Mouse (Mus musculus): ENCODE data around the gene Spata17. TPM values are rescaled to one million over a fixed set of nuclear protein-coding genes. Genes with fewer than 3 reads are reported as not detected.

Gene Spata17
- polyA plus RNA-seq, 1 experiment from 2014 or later: 0.96 TPM

DNA sequence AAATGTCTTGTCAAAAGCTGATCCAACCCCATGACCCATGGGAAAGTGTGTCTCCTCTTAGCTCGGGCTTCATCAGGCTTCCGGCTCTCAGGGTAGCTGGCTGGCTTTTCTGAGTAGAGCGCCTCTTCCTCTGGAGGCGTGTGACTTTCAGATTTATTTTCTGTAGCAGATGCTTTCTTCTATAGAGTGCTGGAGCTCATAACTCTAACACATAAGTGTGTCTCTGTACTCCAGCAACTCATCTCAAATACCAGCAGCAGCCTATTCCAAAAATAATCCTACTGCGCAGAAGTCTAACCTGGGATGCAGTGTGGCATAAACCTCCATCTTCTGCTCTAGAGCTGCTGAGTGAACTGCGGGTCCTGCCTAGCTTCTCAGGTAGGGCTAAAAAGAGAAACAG, 186.4 kb downstream of the Spata17 start:
- H3K9me3 ChIP-seq (replicated peaks): no peaks in the 10 kb centered on the region
- no peak for ATAC-seq (replicated peaks; ENCODE audit: insufficient number of reproducible peaks, insufficient read depth, low FRiP score, low read depth)
- H3K36me3 ChIP-seq: no peaks in the 10 kb centered on the region
- no peak overlapping the region for H3K9ac ChIP-seq
- no peak overlapping the region for H3K27ac ChIP-seq
- 80% methylated on average over 6 of the region's 6 CpGs for WGBS
- no peaks in the 10 kb centered on the region for H3K27me3 ChIP-seq
- no peak overlapping the region for H3K4me3 ChIP-seq
- no peaks in the 10 kb centered on the region for H3K4me1 ChIP-seq (replicated peaks)
- H3K4me2 ChIP-seq: no peak overlapping the region

DNA sequence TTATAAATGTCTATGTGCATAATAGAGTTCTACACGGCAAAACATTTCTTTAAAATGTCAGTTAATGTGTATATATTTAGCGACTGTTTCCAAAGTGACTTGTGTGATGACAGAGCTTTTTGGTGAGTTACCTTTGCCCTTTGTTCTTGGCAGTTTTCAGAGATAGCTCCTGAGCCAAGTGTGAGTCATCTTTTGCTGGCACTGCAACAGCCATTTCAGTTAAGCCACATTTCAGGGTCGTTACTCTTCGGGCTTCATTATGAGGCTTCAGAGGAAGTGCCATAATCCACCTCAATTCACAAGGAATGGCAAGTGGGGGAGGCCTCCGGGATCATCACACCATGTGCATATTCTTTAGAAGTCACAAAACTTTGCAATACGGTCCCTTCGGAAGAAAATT, 195.3 kb downstream of the Spata17 start:
- Histone ChIP-seq H3K27me3 (no peaks in the 10 kb centered on the region), H3K27ac (no peak overlapping the region), H3K9ac (no peak overlapping the region), H3K9me3 (replicated peaks) (no peaks in the 10 kb centered on the region), H3K4me3 (no peak overlapping the region), H3K4me1 (replicated peaks) (no peaks in the 10 kb centered on the region), H3K36me3 (no peaks in the 10 kb centered on the region), H3K4me2 (no peak overlapping the region)
- WGBS: 69% methylated on average over 7 of the region's 7 CpGs
- no peak for ATAC-seq (replicated peaks; ENCODE audit: insufficient number of reproducible peaks, insufficient read depth, low FRiP score, low read depth)

DNA sequence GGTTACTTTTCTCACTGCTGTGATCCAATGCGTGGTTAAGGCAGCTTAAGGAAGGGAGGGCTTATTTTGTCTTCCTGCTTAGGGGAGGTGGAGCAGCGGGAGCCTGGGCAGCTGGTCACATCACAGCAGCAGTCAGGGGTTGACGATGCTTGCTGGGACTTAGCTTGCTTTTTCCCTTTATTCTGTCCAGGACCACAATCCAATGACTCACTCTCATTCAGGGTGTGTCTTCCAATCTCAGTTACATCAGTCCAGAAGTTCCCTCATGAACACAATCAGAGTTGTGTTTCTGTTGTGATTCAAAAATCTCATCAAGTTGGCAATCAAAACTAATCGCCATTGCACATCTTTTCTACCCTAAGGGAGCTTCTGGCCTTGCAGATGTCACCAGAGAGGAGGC, 199.1 kb downstream of the Spata17 start:
- ATAC-seq (replicated peaks; ENCODE audit: insufficient number of reproducible peaks, insufficient read depth, low FRiP score, low read depth): no peak
- Histone ChIP-seq H3K4me1 (replicated peaks) (no peaks in the 10 kb centered on the region), H3K9ac (no peak overlapping the region), H3K9me3 (replicated peaks) (no peaks in the 10 kb centered on the region), H3K4me2 (no peak overlapping the region), H3K36me3 (no peaks in the 10 kb centered on the region), H3K4me3 (no peak overlapping the region), H3K27ac (no peak overlapping the region), H3K27me3 (no peaks in the 10 kb centered on the region)
- WGBS: 52% methylated on average over 4 of the region's 4 CpGs

DNA sequence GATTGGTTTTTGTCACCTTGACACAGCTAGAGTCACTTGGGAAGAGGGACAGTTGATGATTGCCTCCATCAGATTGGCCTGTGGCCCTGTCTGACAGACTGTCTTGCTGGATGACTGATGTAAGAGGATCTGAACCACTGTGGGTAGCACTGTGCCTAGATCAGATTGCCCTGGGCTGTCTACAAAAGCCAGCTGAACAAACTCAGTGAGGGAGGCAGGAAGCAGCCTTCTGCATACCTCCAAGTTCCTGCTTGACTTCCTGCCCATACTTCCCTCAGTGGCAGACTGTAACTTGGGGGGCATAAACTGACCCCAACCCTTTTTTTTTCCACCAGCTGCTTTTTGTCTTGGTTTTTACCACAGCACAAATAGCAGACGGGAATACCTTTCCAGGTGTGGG, 199.6 kb downstream of the Spata17 start:
- Histone ChIP-seq H3K9ac (no peak overlapping the region), H3K9me3 (replicated peaks) (no peaks in the 10 kb centered on the region), H3K27ac (no peak overlapping the region), H3K4me2 (no peak overlapping the region), H3K4me1 (replicated peaks) (no peaks in the 10 kb centered on the region), H3K27me3 (no peaks in the 10 kb centered on the region), H3K36me3 (no peaks in the 10 kb centered on the region), H3K4me3 (no peak overlapping the region)
- WGBS: 61% methylated on average over 1 of the region's 1 CpGs
- no peak for ATAC-seq (replicated peaks; ENCODE audit: insufficient number of reproducible peaks, insufficient read depth, low FRiP score, low read depth)

DNA sequence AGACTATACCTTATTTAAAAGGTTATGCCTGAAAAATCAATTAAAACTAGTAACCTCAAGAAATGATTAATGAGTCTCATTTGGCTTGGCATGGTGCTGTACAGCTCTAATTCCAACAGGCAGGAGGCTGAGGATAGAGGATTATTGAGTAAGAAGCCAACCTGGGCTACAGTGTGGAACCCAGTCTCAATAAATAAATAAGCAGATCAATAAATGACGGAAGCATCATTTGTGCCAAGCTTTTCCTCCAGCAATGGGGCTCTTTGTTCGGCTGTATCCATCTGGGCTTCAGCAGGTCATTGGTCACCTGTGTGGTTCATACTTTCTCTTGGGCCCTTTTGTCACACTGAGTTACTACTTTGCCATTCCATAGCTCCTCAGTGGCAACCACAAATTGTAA, 201.1 kb downstream of the Spata17 start:
- no peaks in the 10 kb centered on the region for H3K27me3 ChIP-seq
- H3K4me2 ChIP-seq: no peak overlapping the region
- ATAC-seq (replicated peaks; ENCODE audit: insufficient number of reproducible peaks, insufficient read depth, low FRiP score, low read depth): no peak
- H3K9ac ChIP-seq: no peak overlapping the region
- no peak overlapping the region for H3K27ac ChIP-seq
- H3K4me3 ChIP-seq: no peak overlapping the region
- no peaks in the 10 kb centered on the region for H3K36me3 ChIP-seq
- no peaks in the 10 kb centered on the region for H3K9me3 ChIP-seq (replicated peaks)
- WGBS: 88% methylated on average over 2 of the region's 2 CpGs
- no peaks in the 10 kb centered on the region for H3K4me1 ChIP-seq (replicated peaks)

DNA sequence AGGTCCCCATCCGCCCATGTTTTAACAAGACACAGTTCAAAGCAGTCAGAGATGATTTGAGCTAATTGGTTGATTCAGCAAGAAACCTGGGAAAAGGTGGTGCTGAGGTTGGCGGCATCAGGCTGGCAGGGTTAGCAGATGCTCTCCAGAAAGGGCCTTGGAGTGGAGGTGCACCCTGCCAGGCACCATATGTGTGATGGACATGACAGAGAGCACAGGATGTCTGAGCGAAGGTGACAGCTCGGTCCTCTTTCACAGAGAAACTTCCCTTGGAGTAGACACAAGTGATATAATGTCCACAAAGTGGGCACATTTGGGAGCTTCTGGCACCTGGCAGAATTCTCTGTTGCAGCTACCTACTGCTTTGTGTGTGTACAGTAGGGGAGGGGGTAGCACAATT, 203.7 kb downstream of the Spata17 start:
- WGBS: 81% methylated on average over 4 of the region's 4 CpGs
- Histone ChIP-seq H3K27ac (no peak overlapping the region), H3K27me3 (no peaks in the 10 kb centered on the region), H3K4me2 (no peak overlapping the region), H3K9me3 (replicated peaks) (no peaks in the 10 kb centered on the region), H3K4me3 (no peak overlapping the region), H3K4me1 (replicated peaks) (no peaks in the 10 kb centered on the region), H3K9ac (no peak overlapping the region), H3K36me3 (no peaks in the 10 kb centered on the region)
- ATAC-seq (replicated peaks; ENCODE audit: insufficient number of reproducible peaks, insufficient read depth, low FRiP score, low read depth): no peak

DNA sequence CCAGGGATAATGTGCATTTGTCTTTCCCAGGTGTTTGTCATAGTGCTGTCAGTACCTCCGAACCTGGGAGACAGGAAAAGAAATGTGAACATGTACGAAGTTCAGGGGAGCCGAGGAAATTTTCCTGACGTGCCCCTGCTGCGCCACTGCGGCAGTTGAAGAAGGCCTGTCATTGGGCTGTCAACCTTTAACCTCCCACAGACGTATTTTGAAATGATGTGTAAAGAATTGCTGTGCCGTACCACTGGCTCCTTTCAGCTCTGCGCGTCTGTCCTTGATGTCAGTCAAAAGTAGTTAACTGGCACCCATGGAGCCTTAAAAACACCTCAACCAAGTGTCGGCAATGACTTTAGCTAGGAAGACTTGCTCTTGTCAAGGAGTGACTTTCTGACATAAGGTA, 205.2 kb downstream of the Spata17 start:
- no peak overlapping the region for H3K9ac ChIP-seq
- no peaks in the 10 kb centered on the region for H3K4me1 ChIP-seq (replicated peaks)
- no peak overlapping the region for H3K27ac ChIP-seq
- H3K27me3 ChIP-seq: no peaks in the 10 kb centered on the region
- H3K9me3 ChIP-seq (replicated peaks): no peaks in the 10 kb centered on the region
- H3K4me3 ChIP-seq: no peak overlapping the region
- no peak overlapping the region for H3K4me2 ChIP-seq
- no peak for ATAC-seq (replicated peaks; ENCODE audit: insufficient number of reproducible peaks, insufficient read depth, low FRiP score, low read depth)
- WGBS: 84% methylated on average over 11 of the region's 11 CpGs
- H3K36me3 ChIP-seq: no peaks in the 10 kb centered on the region

DNA sequence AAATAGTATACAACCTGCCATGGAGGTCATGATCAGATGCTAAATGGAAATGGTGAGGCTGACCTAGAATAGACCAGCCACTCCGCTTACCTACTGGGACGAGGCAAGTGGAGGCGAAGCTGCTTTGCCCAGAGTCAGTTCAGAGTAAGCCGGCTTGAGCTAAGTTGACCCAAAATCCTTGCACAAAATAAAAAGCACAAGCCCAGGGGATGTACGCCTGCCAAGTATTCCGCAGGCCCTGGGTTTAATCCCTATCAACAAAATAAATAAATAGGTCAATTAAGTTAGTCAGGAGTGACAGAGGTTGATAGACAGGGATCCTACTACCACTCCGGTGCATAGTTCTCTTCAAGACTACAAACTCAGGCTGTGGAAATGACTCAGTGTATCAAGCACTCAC, 207.0 kb downstream of the Spata17 start:
- H3K9me3 ChIP-seq (replicated peaks): no peaks in the 10 kb centered on the region
- no peak; the same call in 1 of the 2 replicates for ATAC-seq (replicated peaks; ENCODE audit: insufficient number of reproducible peaks, insufficient read depth, low FRiP score, low read depth)
- H3K4me2 ChIP-seq: no peak overlapping the region
- 78% methylated on average over 7 of the region's 7 CpGs for WGBS
- no peaks in the 10 kb centered on the region for H3K36me3 ChIP-seq
- no peak overlapping the region for H3K4me3 ChIP-seq
- no peak overlapping the region for H3K27ac ChIP-seq
- H3K27me3 ChIP-seq: no peaks in the 10 kb centered on the region
- H3K9ac ChIP-seq: no peak overlapping the region
- H3K4me1 ChIP-seq (replicated peaks): no peaks in the 10 kb centered on the region

DNA sequence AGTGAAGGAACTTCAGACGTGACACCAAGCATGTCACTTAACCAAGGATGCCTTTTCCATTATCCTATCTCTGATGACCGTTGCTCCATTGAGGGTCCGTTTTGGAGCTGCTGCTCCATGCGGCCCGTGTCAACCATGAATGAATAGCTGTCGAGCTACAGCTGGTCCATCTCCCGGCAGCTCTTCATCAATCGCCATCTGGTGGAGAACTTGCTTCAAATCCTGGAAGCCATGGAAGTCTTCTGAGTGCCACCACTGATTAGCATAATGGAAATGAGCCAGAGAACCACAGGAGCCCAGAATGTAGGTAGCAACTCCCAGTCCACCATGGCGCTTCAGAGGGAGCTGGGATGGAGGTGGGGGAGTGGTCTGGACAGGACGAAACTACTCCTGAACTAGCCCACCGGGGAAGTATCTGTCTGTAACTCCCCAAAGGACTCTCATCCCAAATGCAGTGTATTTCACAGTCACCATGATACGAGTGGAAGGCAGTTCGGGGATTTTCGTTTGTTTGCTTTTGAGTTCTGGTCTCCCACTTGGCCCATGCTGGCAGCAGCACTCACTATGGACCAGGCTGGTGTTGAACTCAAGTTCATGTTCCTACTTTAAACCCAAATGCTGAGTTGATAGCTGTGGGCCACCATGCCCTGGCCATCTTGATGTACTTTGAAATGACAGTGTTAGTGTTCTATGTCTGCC, 208.9 kb downstream of the Spata17 start:
- Histone ChIP-seq H3K4me1 (replicated peaks) (no peaks in the 10 kb centered on the region), H3K4me2 (no peak overlapping the region), H3K9me3 (replicated peaks) (no peaks in the 10 kb centered on the region), H3K36me3 (no peaks in the 10 kb centered on the region), H3K27me3 (no peaks in the 10 kb centered on the region), H3K4me3 (no peak overlapping the region), H3K27ac (no peak overlapping the region), H3K9ac (no peak overlapping the region)
- WGBS: 75% methylated on average over 14 of the region's 14 CpGs
- no peak for ATAC-seq (replicated peaks; ENCODE audit: insufficient number of reproducible peaks, insufficient read depth, low FRiP score, low read depth)

DNA sequence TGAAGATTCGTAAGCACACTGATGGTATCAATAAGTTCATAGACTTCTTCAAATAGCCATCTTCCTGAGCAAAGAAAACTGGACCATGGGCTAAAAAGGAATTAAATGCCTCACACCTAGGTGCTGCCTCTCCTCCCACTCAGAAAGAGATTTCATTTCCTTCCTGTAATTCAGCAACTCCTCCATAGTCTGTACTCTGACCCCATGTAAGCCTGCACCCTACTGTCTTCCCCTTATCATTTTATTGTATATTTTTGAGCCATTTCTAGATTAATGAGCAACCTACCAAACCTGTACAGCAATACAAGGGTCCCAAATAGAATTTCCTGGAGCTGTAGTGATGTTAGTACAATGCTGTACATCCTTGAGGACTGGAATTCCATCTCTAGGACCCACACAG, 211.0 kb downstream of the Spata17 start:
- no peak overlapping the region for H3K4me3 ChIP-seq
- no peaks in the 10 kb centered on the region for H3K27me3 ChIP-seq
- H3K4me2 ChIP-seq: no peak overlapping the region
- H3K4me1 ChIP-seq (replicated peaks): no peaks in the 10 kb centered on the region
- no peak overlapping the region for H3K9ac ChIP-seq
- H3K36me3 ChIP-seq: no peaks in the 10 kb centered on the region
- no peak for ATAC-seq (replicated peaks; ENCODE audit: insufficient number of reproducible peaks, insufficient read depth, low FRiP score, low read depth)
- no peak overlapping the region for H3K27ac ChIP-seq
- no peaks in the 10 kb centered on the region for H3K9me3 ChIP-seq (replicated peaks)
- 87% methylated on average over 1 of the region's 1 CpGs for WGBS

DNA sequence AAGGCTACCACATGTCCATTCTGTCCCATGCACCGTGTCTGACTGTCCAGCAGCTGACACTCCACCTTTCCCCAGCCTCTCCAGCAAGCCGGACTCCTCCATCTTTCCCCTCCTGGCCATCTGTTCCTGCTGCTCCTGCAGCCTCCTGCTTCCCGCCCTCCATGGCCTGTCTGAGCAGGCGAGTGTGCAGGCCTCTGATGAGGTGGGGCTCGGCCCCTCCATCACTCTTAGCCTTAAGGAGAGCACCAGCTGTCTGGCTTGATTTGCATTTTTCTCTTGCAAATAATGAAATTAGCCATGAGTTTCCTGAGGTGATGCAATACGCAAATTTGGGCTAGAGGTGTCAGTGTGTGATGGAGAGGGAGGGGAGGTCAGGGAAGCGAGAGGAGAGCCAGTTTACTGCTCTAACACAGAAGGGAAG, 211.8 kb downstream of the Spata17 start:
- Histone ChIP-seq H3K27ac (no peak overlapping the region), H3K4me3 (no peak overlapping the region), H3K4me1 (replicated peaks) (no peaks in the 10 kb centered on the region), H3K9me3 (replicated peaks) (no peaks in the 10 kb centered on the region), H3K36me3 (no peaks in the 10 kb centered on the region), H3K27me3 (no peaks in the 10 kb centered on the region), H3K4me2 (no peak overlapping the region), H3K9ac (no peak overlapping the region)
- 65% methylated on average over 7 of the region's 7 CpGs for WGBS
- ATAC-seq (replicated peaks; ENCODE audit: insufficient number of reproducible peaks, insufficient read depth, low FRiP score, low read depth): no peak

DNA sequence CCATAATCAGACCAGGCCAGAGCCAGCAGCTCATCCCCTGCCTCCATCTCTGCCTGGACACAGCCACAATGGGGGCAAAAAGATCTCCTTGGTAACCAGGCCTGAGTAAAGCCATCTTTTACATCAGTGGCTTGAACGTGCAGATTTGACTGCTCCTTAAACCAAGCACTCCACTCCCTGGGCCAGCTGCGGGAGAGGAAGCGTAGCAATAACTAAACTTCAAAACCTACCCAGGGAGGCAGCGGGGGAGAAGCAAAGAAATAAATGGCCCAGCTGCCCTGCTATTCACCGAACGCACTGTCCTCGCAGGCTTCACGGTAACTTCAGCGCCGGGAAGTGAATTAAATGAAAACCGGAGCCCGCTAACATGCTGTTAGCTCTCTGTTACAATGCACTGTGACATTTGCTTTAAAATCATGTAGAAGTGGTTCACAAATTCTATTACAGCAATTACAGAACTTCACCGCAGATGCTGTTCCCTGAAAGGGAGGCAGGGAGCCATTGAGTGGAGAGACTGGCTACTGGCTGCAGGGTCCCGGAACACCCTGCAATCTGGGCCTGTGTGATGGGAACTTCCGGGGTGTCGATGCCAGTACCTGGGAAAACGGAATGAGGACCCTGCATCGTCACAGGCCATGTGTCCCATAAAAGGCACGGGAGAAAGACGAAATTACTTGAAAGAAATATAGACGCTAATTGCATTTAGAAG, 217.5 kb downstream of the Spata17 start:
- Histone ChIP-seq H3K4me2 (no peak overlapping the region), H3K9ac (no peak overlapping the region), H3K9me3 (replicated peaks) (no peaks in the 10 kb centered on the region), H3K27me3 (no peaks in the 10 kb centered on the region), H3K4me3 (no peak overlapping the region), H3K36me3 (no peaks in the 10 kb centered on the region), H3K27ac (no peak overlapping the region), H3K4me1 (replicated peaks) (no peaks in the 10 kb centered on the region)
- no peak for ATAC-seq (replicated peaks; ENCODE audit: insufficient number of reproducible peaks, insufficient read depth, low FRiP score, low read depth)
- WGBS: 86% methylated on average over 21 of the region's 21 CpGs

All from heart, embryonic 15.5 days (tissue).